Mouse (Mus musculus): ENCODE results near the gene Zkscan2. TPM values are rescaled to one million over a fixed set of nuclear protein-coding genes. Genes with fewer than 3 reads are reported as not detected.

Gene Zkscan2
- polyA plus RNA-seq, 1 experiment from 2014 or later, result 2.1 TPM

GRCm38 (mm10) chr7:123429624-123430410, 70.4 kb downstream of the Zkscan2 start:
- 62% methylated on average over 8 of the region's 8 CpGs for WGBS
- Histone ChIP-seq H3K27me3 (replicated peaks) (no peaks in the 10 kb centered on the region), H3K4me2 (replicated peaks) (no peak overlapping the region), H3K4me1 (replicated peaks) (no peaks in the 10 kb centered on the region), H3K9me3 (no peaks in the 10 kb centered on the region), H3K27ac (no peak overlapping the region), H3K4me3 (replicated peaks) (no peak overlapping the region), H3K36me3 (no peaks in the 10 kb centered on the region), H3K9ac (no peak overlapping the region)
- ATAC-seq, result peak; percentile 94

Other genes with a start within 250 kb of the Zkscan2 start
- gene Lcmt1, start 130.7 kb downstream of the Zkscan2 start, polyA plus RNA-seq (2015; fragmentation: Nextera tagmentation; extraction: Ambion mirVana), result 42.9 and 46.5 TPM in 2 replicates
- gene Arhgap17, start 130.5 kb downstream of the Zkscan2 start, polyA plus RNA-seq (2015; fragmentation: Nextera tagmentation; extraction: Ambion mirVana), result 20.4 and 20.8 TPM in 2 replicates
- gene Aqp8, start 38.2 kb downstream of the Zkscan2 start, polyA plus RNA-seq (2015; fragmentation: Nextera tagmentation; extraction: Ambion mirVana), result 12.4 and 28.8 TPM in 2 replicates

All from intestine, embryonic 15.5 days (tissue).